Mouse (Mus musculus): ENCODE measurements around the gene Astn1.

The Astn1 gene

DNA sequence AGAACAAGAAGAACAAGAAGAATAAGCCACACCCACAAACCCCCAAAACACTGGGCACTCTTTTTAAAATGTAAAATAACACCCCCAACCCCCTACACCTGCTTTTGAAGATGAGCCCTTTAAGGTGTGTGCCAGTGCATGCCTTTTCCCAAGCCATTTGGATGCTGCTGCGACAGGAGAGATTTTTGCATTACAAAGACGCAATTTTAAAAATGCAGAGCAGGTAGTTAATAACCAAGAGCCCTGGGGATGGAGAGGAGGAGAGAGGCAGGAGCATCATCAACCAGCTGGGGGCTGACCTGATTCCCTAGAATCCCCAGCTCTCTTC is at the start of gene Astn1:
Gene Astn1, plus strand, starts transcription at position 310 of the 328 bp plus-strand sequence.
- DNase-seq: no peak

DNA sequence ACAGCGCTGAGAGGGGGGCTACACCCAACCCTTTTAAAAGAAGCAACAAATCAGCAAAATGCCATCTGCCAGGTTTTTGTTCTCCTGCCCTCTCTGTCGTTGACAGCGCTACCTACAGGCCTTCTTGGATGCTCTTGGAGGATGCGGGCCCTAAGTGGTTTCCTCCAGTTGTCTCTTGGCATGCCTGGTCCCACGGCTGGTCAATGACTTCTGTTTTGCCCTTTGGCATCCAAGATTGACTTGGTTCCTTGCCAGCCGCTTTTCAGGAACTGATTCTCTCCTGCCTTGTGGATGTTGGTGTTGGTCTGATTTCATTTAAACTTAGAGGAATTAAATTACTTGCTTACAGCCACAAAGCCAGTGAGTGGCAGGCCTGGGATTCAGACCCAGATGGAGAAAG is 38.7 kb upstream of the Astn1 start:
- no peak for DNase-seq

DNA sequence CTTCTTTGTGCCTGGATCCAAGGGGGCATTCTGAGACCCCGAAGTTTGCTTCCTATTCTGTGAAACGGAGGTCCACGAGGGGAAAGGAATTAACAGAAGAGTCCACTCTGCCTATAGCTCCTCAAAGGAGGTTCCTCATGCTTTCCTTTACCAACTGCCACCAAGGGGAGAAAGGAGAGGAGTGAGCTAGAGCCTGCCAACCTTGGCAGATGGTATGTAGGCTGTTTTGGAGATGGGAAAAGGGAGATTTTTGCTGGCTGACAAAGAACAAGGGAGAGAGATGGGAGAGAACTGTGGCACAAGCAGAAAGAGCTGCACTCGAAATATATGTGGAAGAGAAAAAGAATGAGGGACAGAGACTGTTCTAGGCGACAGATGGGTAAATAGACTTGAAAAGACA is 33.9 kb upstream of the Astn1 start:
- DNase-seq: no peak

DNA sequence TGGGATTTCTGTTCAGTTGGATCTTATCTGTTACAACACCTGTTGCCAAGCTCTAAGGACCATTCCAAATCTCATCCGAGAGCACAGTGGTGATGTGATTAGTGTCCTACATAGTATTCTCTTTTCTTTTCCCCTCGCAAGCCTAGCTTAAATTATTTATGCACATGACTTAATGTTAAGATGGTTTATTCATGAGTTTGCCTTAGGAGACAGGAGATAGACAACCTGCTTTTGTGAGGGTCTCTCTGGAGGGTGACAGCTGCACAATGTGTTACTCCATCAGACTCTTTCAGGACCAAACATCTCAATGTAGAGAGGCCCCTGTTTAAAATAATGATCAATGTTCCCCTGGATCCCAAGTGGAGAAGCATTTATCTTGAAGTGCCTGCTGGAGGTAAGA is 33.2 kb upstream of the Astn1 start:
- DNase-seq: no peak

DNA sequence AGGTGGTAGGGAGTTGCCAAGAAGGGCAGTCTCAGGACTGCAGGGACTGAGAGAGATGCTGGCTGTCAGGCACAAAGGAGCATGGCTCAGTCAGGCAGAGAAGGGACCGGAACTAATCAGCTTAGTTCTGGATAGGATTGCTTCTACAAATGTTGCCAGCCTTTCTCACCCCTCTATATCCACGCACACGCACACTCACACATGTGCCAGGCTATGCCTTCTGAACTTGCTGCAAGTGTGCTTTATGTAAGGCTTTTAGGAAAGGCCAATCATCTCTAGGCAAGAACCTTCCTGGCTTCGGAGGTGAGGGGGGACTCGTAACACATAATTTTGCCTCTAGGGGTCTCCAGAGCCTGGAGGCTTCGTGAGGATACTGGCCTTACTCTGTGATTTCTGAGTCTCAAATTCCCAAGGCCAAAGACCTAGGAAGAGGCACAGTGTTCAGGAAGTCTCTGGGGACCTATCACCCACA is 18.8 kb upstream of the Astn1 start:
- DNase-seq: no peak

DNA sequence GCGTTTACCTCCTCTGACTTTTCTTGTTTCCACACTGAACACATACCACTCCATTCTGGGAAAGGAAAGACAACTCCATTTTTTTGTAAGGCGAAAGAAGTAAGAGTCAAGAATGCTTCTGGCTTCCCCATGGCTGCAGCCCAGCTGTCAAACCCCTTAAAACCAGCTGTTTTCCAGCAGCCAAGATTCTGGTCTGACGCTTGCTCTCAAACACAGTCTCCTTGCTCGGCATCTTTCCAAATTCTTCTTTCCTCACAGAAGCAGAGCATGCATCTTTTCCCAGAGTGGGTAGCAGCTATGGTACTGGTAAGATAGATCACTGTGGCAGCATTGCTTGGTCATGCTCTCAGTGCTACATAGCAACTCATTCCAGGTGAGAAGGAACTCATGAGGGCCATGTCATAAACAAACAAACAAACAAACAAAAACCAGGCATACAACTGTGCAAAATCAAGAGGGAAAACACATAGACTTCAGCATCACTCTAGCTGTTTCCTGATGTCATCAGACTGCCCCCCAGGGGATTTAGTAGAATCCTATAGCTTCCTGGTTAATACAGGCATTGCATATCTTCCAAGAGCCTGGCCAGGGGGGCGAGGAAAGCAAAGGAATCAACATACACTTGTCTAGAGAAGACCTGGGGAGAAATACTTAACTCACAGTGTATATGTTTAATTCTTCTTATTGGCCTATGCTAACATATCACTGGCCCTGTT is 8.3 kb upstream of the Astn1 start:
- no peak for DNase-seq

DNA sequence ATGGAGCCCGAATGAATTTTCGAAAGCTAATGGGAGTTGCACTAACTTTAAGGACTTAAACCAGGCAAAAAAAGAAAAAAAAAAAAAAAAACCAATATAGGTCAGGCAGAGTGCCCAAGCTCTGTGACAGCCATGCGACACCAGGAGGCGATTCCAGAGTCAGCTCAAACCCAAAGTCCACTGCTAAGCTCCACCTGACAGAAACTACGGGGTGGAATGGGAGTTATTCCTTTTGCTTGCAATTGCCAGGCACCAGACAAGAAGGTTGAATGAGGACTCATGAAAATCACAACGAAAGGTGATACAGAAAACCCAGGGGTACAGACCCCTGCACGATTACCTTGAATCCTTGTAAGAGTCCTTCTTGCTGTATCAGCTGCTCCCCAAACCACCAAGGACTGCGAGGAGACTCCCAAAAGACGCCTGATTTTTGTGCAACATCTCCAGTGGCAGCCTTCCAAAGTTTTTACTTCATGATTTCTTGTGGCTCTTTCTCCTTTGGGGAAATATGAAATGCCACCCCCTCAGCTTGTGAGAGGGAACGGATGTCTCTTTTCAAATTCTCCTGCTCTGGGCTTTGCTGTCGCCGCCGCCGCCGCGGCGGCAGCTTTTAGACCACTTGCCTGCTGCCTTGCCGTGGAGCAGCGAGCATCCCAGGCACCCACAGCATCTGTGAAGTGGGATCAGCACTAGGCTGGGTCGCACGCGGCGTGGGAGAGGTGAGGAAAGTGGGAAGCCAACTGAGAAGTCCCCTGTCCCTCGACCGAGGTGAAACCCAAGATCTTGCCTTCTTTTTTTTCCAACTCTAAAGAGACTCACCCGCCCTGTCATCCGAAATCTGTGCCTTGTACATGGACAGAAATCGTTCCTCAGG is 6.7 kb upstream of the Astn1 start:
- no peak for DNase-seq

DNA sequence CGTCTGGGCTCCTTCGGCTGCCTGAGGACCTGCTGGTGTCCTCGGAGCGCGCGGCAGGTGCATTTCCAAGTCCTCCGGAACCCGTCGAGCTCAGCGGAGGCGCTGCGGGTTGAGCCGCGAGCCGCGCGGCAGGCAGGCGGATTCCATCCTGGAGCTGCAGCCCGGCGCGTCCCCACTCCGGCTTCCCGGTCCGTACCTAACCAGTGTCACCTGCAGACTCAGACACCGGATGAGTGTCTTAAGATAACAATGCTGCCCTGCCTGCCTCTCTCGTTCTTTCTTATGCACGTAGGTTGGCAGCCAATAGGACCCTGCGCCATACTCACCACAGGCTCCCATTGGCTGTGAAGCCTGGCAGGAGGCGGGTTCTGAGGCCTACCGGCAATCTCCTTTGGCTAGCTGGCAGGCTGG is 6.0 kb upstream of the Astn1 start, which contains the start of gene Brinp2:
Gene Brinp2, minus strand, starts transcription at position 276 of the 411 bp plus-strand sequence.
- no peak for DNase-seq

DNA sequence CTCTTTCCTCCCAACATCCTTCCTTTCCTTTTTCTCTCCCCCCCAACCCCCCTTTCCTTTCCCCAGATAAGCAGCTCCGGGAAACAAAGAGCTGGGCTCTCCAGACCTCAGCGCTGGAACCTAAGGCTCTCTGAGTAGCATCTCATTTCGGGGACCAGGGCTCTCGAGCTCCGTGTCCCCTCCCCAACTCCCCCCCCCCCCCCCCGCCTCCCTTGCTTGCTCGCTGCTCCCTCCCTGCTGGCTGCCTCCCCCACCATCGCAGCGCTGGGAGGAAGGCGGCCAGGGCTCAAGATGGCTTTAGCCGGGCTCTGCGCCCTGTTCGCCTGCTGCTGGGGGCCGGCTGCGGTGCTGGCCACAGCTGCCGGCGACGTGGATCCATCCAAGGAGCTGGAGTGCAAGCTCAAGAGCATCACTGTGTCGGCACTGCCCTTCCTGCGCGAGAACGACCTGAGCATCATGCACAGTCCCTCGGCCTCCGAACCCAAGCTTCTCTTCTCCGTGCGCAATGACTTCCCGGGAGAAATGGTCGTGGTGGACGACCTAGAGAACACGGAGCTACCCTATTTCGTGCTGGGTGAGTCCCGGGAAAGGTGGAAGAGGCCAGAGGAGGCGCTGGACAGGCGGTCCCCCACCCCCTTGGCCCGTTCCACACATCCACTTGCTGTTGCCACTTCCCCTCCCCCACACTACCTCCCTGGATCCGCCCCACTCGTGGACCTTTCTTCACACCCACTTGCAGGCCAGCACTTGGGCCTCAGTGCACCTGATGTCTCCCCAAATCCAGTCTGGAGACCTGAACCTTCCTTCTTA is 424 bp downstream of the Astn1 start:
- DNase-seq: no peak

DNA sequence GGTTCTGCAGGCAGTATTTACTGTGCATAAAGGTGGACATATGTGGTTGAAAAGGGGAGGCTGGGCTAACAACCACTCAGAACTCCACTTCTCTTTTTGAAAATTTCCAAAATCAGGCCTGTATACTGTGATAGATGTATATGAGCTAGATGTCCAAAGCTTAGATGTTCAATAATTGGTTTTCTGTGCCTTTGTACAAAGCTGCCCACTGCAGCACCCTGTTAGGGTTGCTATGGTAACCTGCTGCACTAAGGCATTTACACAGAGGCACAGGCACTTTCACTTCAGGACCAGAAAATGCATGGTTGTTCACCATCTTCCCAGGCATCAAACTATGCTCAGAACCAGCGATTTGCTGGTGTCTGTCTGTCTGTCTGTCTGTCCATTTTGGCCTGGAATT is 2.4 kb downstream of the Astn1 start:
- no peak for DNase-seq

DNA sequence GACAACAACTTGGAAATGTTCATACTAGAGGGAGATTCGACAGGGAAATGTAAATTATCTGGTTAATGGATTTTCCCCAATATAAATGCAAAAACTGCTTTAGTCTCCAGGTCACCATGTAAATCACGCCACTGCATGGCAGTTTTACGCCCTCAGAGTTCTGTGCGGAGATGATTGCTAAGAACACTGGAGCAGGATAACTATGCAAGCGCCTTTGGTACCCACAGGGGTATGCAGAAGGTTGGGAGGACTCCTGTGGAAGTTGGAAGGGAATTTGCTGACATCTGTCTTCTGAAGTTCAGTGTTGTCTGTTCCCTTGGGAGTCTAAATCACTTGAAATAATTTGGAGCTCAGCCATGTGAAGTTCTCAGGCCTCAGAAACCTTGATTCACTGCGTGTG is 20.2 kb downstream of the Astn1 start:
- no peak for DNase-seq

DNA sequence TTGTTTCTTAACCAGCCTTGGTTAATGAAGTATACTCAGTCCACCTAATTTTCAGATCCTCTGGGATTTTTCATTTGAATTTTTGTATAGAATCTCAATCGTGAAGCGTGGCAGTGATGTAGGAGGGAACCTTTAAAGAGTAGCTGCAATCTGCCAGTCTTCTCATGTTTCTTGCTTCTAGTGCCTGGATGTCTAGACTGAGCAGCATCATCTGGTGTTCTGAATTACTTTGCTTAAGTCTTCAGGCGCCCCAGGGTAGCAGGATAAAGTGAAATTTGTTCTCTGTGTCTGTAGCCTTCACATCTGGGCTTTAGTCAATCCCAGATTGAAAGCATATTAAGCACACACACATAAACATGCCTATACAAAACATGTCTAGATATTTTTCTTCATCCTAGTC is 21.1 kb downstream of the Astn1 start:
- no peak for DNase-seq

DNA sequence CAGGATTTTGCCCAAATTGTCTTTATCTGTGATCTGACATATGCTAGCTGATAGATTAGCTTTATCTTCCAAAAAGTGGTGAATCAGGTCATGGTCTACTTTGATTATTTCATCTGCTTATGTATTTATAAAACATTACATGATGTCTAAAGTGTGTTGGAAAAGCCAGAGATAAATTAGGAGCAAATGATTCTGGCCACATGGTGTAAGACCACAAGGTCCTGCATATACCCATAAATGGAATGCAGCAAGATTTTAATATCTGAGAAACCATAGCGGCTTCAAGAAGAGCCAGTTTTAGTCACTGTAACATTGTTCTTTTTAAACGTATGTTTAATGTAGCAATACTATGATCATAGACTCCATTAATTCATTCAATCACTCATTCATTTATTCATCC is 23.2 kb downstream of the Astn1 start:
- no peak for DNase-seq

DNA sequence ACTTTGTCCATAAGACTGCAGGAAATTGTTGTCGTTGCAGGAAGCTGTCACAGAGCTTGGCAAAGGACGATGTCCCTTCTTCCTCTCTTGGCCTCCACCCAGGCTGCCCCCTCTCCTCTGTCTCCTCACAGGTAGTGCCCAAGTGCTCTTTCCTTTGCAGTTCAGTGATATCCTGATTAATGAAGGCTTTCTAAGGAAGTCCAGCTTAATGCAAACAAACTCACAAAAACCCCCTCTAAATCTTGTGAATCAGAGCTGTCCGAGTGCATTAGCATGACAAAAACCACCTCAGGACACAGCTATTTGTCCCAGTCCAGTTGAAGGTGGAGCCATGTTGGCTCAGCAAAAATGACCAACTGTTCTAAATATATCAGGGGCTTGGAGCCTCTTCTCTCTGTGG is 24.7 kb downstream of the Astn1 start:
- no peak for DNase-seq

DNA sequence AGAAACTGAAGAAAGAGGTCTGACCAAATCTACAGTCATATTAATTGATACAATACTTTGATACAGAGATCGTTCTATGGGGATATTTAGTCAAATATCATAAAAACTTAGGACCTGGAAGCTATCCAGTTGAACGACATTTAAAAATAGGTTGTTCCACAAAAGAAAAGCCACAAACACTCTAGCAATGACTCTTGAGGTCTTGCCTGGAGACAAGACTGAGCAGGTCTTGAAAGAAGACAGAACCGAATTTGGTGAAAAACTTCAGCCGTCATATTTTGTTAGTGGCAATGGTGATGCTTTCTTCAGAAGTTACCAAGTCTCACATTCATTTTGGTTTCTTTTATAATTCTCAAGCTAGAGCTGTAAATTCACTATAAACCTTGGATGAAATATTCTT is 26.9 kb downstream of the Astn1 start:
- DNase-seq: no peak

DNA sequence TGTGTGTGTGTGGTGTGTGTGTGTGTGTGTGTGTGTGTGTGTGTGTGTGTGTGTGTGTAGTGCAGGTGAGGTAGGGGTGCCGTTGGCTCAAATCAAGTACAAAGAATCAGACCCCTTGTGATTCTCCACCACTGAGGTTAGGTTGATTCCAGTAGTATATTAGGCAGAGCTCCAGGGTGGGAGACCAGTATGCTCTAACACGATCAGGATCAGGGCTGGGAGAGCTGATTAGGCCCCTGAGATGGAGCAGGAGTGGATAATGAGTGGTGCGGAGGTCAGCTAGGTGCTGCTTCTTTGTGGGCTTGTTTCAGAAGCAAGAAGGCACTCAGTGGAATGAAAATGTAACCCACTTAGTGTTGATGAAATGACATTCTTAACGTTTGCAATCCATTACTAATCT is 28.6 kb downstream of the Astn1 start:
- DNase-seq: no peak

DNA sequence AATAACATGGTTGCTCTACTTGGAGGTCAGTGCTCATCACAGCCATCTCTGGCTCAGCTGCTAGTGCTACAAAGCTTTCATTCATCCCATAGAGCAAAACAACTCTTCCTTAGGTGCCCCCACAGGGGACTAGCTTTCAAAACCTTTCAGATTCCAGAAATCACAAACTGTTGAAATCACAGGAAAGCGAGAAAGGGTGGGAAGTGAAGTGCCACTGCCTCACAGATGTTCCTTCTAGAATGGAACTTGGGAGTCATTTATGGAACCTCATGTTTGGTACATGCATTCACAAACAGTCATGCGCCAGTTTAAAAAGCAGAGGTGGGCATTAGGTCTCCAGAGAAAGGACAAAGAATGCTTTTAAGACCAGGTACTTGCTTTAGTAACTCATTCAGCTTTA is 35.0 kb downstream of the Astn1 start:
- no peak for DNase-seq

DNA sequence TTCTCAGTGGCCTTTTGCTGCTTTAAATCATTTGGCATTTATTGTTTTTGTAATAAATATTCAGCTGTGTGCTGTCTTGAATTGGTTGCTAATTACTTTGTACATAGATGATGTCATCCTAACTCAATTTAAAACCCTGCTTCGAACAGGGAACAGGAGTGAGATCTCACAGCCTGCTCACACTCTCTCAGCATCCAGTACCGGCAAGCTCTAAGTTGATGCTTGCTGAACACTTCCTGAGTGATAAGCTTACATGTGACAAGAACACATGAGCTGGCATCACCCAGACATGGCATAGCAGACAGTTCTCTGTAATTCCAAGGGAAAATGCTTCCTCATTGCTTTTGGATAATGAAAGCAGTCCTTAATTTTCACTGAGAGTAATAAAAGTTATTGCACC is 38.8 kb downstream of the Astn1 start:
- DNase-seq: no peak

DNA sequence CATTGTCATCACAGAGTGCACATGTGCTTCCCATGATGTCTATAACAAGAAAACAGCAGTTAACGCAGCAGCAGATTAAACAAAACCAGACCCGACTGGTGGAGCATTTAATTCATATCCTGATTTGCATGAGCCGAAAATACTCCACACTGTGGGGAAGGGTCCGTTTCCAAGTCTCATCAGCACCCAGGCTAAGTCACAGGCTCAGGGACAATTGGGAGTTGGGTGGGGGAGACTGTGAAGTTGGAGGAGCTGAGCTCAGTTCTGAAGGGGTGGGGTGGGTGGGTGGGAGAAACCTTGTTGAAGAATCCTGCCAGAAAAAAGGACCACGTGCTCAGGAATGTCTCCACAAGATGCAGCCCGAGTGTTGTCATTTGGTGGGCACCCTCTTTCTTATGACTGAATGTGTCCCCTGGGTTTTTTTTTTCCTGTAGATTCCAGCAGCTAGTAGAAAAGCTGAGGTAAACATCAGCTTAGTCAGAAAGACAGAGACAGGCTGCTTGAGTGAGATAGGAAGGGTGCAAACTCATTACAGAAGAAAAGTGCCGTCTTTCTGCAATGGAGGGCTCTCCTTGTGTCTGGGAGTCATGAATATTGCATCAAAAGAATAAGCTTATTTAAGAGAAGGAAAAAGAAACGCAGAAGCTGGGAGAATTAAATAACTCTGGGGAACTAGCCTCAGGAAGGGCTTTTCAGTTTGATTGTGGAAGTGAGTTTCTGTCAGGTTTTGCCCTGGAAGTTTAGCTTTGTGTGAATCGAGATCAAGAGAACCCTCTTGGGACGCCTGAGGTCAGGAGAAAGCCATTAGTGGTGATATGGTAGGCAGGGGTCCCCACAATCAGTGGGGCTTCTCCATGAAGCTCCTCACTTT is 44.1 kb downstream of the Astn1 start:
- DNase-seq: no peak

DNA sequence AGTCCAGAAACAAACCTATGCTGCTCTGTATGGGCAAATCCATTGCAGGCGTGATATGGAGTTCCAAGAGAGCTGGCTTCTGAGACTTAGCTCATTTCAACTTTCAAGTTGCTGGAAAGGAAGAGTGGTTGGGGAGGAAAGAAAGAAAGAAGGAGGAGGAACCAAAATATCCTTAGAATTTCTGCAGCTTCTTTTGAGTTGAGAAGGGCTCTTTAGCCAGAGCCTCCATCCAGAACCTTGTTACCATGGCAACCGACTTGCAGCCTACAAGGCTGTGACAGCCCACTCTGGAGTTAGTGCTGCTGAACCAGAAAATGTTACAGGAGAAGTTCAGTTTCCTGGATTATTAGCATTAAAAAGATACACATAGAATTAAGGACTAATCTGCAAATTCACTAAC is 46.1 kb downstream of the Astn1 start:
- no peak for DNase-seq

DNA sequence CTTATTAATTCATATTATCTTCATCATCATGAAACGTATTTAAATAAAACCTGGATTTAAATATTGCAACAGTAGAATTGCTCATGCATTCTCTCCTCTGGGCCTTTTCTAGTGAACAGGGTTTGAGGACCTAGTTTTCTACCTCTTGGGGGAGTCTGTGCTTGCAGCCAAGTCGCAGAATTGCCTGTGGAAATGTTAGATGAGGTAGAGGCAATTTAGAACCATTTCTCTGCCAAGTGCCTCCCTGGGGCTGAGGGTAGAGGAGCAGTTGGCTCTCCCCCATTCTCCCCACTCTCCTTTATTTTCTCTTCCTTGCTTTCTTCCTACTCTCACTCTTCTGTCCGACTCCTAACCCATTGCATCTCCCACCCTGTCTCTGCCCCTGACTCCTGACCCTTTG is 49.1 kb downstream of the Astn1 start:
- DNase-seq: no peak

DNA sequence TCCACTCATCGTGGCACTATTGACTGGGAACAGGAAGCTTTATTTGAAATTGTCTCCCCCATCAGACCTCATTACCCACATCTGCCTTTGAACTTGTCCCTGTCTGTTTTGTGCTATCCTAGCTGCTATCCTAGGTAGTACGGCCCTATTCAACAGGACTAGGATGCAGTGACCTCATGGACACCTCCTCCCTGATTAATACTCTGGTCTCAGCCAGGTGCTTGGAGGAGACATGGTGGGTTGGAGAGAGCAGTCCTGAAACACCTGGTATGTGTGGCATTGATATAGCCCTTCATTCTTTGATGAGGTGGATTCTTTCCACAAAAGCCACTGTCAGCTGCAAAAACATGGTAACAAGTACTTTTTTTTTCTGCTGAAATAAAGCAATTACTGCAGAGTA is 52.1 kb downstream of the Astn1 start:
- DNase-seq: no peak

DNA sequence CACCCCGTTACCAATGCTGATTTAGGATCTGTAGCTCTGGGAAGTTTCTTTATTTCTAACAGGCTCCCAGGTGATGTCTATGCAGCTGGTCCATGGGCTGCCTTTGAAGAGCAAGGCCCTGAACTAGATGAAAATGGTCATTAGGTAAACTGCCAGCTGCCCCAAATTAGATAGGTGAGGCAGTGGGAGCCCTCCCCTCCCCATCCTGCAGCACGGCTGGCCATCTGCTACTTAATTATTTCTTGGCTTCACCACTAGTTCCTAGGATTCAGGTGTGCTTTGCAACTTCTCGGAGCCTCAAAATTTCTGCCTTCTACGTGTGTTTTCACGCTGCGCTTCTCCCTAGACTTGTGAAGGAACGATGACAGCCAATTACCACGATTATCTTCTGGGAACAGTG is 59.4 kb downstream of the Astn1 start:
- no peak for DNase-seq
